Mouse (Mus musculus): Measurements from ENCODE around the gene Gm10295.

- TF ChIP-seq CTCF (IDR thresholded peaks at IDR 0.05; ENCODE audit: control insufficient read depth, insufficient read depth, low read length) (no peak), POLR2A (IDR thresholded peaks at IDR 0.05; ENCODE audit: borderline replicate concordance, control insufficient read depth, low read depth, low read length) (no peak)
These were observed 34.8 kb upstream of the Gm10295 start for GRCm38 (mm10) chr7:71386050-71386449.

Data from bone marrow, adult 2 months (tissue).